Mouse (Mus musculus): ENCODE results near the gene Ftl1. TPM values are rescaled to one million over a fixed set of nuclear protein-coding genes. Genes with fewer than 3 reads are reported as not detected.

Ftl1 gene
- polyA plus RNA-seq, 1 experiment from 2014 or later: 5,734 TPM

DNA sequence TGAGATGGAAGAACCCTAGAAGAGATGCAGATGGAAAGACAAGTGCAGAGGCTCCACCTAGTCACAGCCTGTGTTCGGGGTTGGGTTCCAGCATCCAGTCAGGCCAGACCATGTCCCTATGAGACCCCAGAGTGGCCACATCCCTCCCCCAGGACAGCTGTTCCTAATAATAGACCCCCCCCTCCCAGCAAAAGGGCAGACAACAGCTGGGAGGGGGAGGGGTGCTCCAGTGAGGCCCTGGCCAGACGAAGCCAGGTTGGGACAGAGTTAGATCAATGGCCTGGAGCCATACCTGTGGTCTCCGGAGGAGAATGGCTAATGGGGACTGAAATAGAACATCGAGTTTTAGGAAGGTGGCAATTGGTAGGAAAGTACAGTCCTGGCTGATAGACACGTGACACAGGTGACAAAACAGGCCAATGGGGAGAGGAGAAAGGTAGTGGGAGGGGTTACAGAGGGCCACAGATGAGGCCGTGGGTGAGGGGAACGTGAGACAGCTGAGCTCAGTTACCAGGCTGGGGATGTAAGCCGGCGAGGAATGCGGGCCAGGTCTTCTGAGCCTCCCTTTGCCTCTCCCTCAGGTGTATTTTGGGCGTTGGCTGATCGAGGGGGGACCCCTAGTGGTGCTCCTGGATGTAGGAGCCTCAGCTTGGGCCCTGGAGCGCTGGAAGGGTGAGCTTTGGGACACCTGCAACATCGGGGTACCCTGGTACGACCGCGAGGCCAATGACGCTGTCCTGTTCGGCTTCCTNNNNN, 22.0 kb downstream of the Ftl1 start, which contains the start of gene Ruvbl2:
TSS of gene Ruvbl2 (minus strand) at position 576 of the 756 bp plus-strand sequence.
- H3K27me3 ChIP-seq (replicated peaks; ENCODE audit: low read depth, poor library complexity, severe bottlenecking): no peaks in the 10 kb centered on the region
- 19% methylated on average over 19 of the region's 19 CpGs for WGBS
- DNase-seq (ENCODE audit: low spot score): peak; percentile 65
- H3K9me3 ChIP-seq: no peaks in the 10 kb centered on the region
- peaks cover 45% of the 10 kb centered on the region for H3K4me1 ChIP-seq
- H3K4me3 ChIP-seq: peak within 1 kb of the TSS; percentile 42
- peaks cover 33% of the 10 kb centered on the region for H3K36me3 ChIP-seq (replicated peaks)
- peak within 1 kb of the TSS; percentile 62 for H3K27ac ChIP-seq (replicated peaks)

DNA sequence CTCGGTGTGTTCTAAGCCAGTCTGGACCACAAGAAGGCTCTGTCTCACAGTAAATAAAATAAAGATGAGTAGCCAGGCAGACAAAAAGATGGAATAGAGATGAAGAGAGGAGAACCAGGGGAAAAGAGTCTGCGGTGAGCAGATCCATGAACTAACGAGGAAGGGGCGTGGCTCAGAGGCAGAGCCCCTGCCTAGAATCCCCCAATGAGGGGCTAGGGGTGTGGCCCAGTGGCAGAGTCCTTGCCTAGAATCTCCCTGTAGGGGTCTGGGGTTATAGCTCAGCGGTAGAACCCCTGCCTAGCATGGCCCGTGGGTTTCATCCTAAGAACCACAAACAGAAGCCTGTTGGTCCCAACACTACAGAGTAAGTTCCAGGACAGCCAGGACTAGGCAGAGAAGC, 22.6 kb downstream of the Ftl1 start:
- DNase-seq (ENCODE audit: low spot score): peak; percentile 53
- Histone ChIP-seq H3K27me3 (replicated peaks; ENCODE audit: low read depth, poor library complexity, severe bottlenecking) (no peaks in the 10 kb centered on the region), H3K9me3 (no peaks in the 10 kb centered on the region), H3K4me1 (peaks cover 49% of the 10 kb centered on the region), H3K27ac (replicated peaks) (peak overlapping the region; percentile 62; the same call in 1 of the 2 replicates), H3K36me3 (replicated peaks) (peaks cover 36% of the 10 kb centered on the region), H3K4me3 (peak overlapping the region; percentile 42)
- WGBS: 25% methylated on average over 6 of the region's 6 CpGs

DNA sequence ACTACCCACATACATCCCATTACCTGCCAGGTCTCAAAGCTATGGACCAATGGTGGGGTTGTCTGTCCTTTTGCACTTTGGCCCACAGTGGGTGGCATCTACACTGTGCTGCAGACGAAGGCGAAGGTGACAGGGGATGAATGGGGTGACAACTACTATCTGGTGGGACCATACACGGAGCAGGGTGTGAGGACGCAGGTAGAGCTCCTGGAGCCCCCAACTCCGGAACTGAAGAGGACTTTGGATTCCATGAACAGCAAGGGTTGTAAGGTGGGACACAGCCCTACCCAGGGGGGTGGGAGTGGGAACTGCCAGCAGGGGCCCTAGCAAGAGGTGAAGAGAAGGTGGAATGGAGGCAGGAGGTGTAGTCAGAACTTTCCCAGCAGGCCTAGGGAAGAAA, 23.2 kb downstream of the Ftl1 start:
- Histone ChIP-seq H3K36me3 (replicated peaks) (peaks cover 38% of the 10 kb centered on the region), H3K9me3 (no peaks in the 10 kb centered on the region), H3K27me3 (replicated peaks; ENCODE audit: low read depth, poor library complexity, severe bottlenecking) (no peaks in the 10 kb centered on the region), H3K4me1 (peaks cover 49% of the 10 kb centered on the region), H3K27ac (replicated peaks) (no peak overlapping the region), H3K4me3 (0 out of 2 replicates have a peak overlapping the region, but pooled peaks have one; percentile 93)
- DNase-seq (ENCODE audit: low spot score): no peak
- 93% methylated on average over 5 of the region's 5 CpGs for WGBS

DNA sequence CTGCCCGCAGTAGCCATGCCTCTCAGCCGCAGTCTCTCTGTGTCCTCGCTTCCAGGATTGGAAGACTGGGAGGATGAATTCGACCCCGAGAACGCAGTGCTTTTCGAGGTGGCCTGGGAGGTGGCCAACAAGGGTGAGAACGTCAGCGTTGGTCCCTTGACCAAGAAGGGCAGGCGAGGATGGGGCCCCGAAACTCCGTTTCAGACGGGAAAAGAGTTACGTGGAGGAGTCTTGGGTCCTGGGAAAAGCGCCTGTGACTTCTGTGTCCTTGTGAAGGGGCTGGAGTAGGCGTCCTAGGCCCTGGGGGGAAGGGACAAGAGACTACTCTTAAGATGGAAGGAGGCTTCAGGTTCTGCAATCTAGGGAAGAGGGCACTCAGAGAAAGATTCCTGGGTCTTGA, 24.6 kb downstream of the Ftl1 start:
- H3K9me3 ChIP-seq: no peaks in the 10 kb centered on the region
- H3K27ac ChIP-seq (replicated peaks): peak overlapping the region; percentile 92
- no peak for DNase-seq (ENCODE audit: low spot score)
- H3K4me3 ChIP-seq: peak overlapping the region; percentile 93
- H3K4me1 ChIP-seq: peaks cover 49% of the 10 kb centered on the region
- H3K36me3 ChIP-seq (replicated peaks): peaks cover 38% of the 10 kb centered on the region
- H3K27me3 ChIP-seq (replicated peaks; ENCODE audit: low read depth, poor library complexity, severe bottlenecking): no peaks in the 10 kb centered on the region
- WGBS: 4% methylated on average over 16 of the region's 16 CpGs

DNA sequence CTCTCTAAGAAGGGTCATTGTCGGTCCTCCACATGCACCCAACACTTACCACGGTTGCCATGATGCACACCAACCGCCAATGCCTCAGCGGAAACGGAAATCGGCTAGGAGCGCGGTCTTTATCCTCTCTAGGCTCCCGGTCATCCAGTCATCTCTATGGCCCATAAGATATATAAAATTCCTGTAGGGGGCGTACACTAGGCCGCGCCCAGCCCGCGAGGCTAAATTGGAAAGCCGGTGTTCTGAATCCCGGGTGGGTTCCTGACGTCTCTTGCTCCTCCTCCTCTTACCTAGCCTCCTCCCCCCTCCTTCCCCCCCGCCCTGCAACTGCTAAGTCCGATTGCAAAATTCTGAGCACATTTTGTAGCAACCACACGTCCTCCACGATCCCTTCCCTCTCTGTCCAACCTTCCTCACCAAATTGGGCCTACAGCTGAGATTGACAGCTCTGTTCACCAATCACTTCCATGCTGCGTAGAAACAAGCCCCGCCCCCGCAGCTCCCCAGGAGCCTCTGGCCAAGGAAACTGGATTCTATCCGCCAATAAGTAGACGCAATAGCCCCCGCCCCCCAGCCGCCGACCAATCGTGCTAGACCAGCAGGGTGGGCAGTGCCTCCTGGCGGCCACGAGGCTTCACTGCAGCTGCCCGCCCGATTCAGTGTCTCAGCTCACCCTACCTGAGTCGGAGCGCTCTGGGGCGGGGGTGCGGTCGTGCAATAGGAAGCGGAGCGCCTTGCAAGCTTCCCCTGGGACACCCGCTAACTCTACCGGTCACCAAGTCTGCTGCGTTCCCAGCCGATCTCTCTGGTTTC, 25.3 kb downstream of the Ftl1 start, which contains the start of gene Gys1:
TSS of gene Gys1 (plus strand) at position 642 of the 813 bp plus-strand sequence.
- Histone ChIP-seq H3K4me3 (peak within 1 kb of the TSS; percentile 93), H3K27ac (replicated peaks) (peak within 1 kb of the TSS; percentile 92), H3K27me3 (replicated peaks; ENCODE audit: low read depth, poor library complexity, severe bottlenecking) (no peaks in the 10 kb centered on the region), H3K36me3 (replicated peaks) (peaks cover 38% of the 10 kb centered on the region), H3K9me3 (no peaks in the 10 kb centered on the region), H3K4me1 (peaks cover 49% of the 10 kb centered on the region)
- DNase-seq (ENCODE audit: low spot score): peak; percentile 100
- WGBS: under 1% methylated on average over 45 of the region's 45 CpGs

DNA sequence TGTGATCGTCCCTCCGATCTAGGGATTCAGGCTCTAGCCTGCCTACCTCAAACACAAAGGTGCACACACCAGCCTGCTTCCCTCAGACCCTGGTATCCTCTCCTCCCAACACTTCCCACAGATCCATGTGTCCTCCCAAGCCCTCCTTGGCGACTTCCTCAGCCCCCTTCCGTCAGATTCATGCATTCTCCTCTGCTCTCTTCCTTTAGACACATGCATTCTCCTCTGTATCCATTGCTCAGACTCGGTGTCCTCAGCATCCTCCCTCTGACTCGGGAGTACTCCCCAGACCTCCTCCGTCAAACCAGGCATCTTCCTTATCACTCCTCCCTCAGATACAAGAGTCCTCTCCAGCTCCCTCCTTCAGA, 25.9 kb downstream of the Ftl1 start:
- Histone ChIP-seq H3K4me1 (peaks cover 49% of the 10 kb centered on the region), H3K36me3 (replicated peaks) (peaks cover 41% of the 10 kb centered on the region), H3K9me3 (no peaks in the 10 kb centered on the region), H3K27ac (replicated peaks) (peak overlapping the region; percentile 92), H3K27me3 (replicated peaks; ENCODE audit: low read depth, poor library complexity, severe bottlenecking) (no peaks in the 10 kb centered on the region), H3K4me3 (peak overlapping the region; percentile 93)
- 1% methylated on average over 7 of the region's 7 CpGs for WGBS
- no peak for DNase-seq (ENCODE audit: low spot score)

DNA sequence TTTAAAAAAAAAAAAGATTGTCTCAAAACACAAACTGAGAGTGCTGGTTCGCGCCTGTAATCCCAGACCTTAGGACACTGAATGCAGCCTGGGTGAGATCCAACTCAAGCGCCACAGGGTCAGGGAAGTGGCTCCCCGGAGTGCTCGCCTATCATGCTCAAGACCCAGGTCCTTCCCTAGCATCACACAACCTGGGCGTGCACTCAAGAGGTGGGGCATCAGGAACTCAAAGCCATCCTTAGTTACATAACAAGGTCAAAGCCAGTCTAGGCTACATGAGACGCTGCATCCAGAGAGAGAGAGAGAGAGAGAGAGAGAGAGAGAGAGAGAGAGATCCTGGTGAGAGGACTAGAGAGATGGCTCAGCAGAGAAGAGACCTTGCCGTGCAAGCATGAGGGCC, 33.1 kb downstream of the Ftl1 start:
- H3K4me1 ChIP-seq: no peaks in the 10 kb centered on the region
- H3K27me3 ChIP-seq (replicated peaks; ENCODE audit: low read depth, poor library complexity, severe bottlenecking): peaks cover 10% of the 10 kb centered on the region
- H3K9me3 ChIP-seq: no peaks in the 10 kb centered on the region
- no peak overlapping the region for H3K4me3 ChIP-seq
- no peak overlapping the region for H3K27ac ChIP-seq (replicated peaks)
- WGBS: 93% methylated on average over 8 of the region's 8 CpGs
- H3K36me3 ChIP-seq (replicated peaks): peaks cover 100% of the 10 kb centered on the region
- no peak for DNase-seq (ENCODE audit: low spot score)

DNA sequence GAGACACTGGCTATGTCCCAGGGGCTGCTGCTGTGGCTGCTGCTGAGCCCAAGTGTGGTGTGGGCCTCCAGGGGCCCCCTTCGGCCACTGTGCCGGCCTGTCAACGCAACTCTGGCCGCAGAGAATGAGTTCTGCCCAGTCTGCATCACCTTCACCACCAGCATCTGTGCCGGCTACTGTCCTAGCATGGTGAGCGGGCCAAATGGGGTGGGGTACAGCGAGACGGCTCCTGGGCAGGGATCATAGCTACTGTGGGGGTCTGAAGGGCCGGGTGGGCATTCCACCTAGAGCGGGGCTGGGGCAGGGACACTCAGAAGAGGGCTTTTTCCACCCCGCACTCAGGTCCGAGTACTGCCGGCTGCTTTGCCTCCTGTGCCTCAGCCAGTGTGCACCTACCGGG, 38.5 kb downstream of the Ftl1 start:
- H3K36me3 ChIP-seq (replicated peaks): peaks cover 61% of the 10 kb centered on the region
- no peak overlapping the region for H3K4me3 ChIP-seq
- H3K27ac ChIP-seq (replicated peaks): no peak overlapping the region
- peaks cover 26% of the 10 kb centered on the region for H3K4me1 ChIP-seq
- DNase-seq (ENCODE audit: low spot score): no peak
- H3K27me3 ChIP-seq (replicated peaks; ENCODE audit: low read depth, poor library complexity, severe bottlenecking): peaks cover 64% of the 10 kb centered on the region
- no peaks in the 10 kb centered on the region for H3K9me3 ChIP-seq
- WGBS: 91% methylated on average over 14 of the region's 14 CpGs

DNA sequence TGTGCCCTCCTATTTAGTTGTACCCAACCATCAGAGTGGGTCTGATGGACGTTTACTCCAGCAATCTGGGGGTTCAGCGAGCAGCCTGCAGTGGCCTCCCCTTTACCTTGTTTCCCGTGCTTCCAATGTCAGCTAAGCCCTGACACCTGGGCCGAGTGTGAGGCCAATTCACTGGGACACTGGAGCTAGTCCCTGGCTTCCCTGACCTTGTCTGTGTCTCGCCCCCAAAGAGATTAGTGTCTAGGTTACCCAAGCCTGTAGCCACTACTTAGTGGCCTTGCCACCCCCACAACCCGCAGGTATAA, 39.1 kb downstream of the Ftl1 start, which contains the start of gene Lhb:
TSS of gene Lhb (plus strand) at position 206 of the 305 bp plus-strand sequence.
- Histone ChIP-seq H3K27me3 (replicated peaks; ENCODE audit: low read depth, poor library complexity, severe bottlenecking) (peaks cover 70% of the 10 kb centered on the region), H3K36me3 (replicated peaks) (peaks cover 55% of the 10 kb centered on the region), H3K9me3 (no peaks in the 10 kb centered on the region), H3K4me3 (peak within 1 kb of the TSS; percentile 22; the same call in 1 of the 2 replicates), H3K4me1 (peaks cover 30% of the 10 kb centered on the region), H3K27ac (replicated peaks) (no peak within 1 kb of the TSS)
- 58% methylated on average over 6 of the region's 6 CpGs for WGBS
- DNase-seq (ENCODE audit: low spot score): no peak

DNA sequence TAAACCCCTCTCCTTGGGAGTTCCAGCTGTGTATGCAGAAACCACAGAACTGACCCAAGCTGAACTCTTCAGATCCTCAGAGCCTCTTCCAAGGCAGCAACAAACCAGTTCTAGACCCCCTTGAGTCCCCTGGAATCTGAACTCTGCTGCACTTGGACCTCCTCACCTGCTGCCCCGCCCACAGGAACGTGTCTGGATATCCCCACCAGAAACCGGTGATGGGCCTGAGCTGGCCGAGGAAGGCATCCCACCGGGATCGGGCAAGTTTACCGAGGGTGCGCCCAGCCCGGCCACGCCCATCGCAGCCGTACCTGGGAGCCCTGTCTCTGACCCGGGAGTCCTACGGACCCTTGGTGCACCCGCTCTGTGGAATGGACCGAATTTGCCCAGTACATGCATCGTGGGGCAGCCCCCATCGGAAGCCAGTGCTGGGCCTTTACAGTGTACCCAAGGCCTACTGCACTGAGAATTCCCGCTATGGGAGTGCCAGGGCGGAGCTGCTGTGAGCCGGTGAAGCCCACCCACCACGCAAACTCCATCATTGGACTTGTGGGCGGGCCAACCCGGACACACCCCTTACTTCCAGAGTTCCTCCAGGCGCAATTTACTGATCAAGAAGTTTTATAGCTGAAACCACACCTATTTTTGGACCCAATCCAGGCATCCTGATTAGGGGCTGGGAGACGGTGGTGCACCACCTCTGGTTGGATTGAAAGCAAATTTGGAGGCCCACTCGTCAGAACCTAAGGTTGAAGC, 39.6 kb downstream of the Ftl1 start:
- peak; percentile 49 for DNase-seq (ENCODE audit: low spot score)
- H3K27ac ChIP-seq (replicated peaks): no peak overlapping the region
- WGBS: 14% methylated on average over 27 of the region's 27 CpGs
- peak overlapping the region; percentile 22; the same call in 1 of the 2 replicates for H3K4me3 ChIP-seq
- H3K36me3 ChIP-seq (replicated peaks): peaks cover 50% of the 10 kb centered on the region
- H3K4me1 ChIP-seq: peaks cover 34% of the 10 kb centered on the region
- H3K9me3 ChIP-seq: no peaks in the 10 kb centered on the region
- H3K27me3 ChIP-seq (replicated peaks; ENCODE audit: low read depth, poor library complexity, severe bottlenecking): peaks cover 75% of the 10 kb centered on the region

DNA sequence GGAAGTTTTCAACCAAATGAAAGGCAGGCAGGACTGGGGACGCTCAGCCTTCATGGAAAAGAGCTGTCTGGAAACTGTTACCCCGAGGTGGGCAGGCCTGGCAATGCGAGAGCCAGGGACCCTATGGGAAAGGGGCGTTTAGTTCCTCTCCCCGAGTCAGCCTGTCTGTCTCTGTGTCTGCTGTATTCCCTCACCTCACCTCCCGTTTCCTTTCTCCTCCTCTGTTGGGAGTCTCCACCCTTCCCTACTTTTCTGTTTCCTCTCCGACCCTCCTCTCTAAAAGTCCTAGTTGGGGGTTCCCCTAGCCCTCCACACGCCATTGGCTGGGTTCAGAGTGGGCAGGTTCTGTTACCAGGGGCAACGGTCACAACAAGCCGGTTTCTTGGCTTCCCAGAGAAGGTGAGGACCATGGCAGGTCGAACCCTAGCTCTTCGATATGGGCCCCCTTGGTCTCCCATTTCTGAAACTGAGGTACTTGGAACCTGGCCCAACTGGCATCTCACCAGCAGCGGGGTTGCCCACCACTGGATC, 41.7 kb downstream of the Ftl1 start:
- peak; percentile 51 for DNase-seq (ENCODE audit: low spot score)
- H3K36me3 ChIP-seq (replicated peaks): peaks cover 30% of the 10 kb centered on the region
- peaks cover 96% of the 10 kb centered on the region for H3K27me3 ChIP-seq (replicated peaks; ENCODE audit: low read depth, poor library complexity, severe bottlenecking)
- 14% methylated on average over 13 of the region's 13 CpGs for WGBS
- H3K4me1 ChIP-seq: peaks cover 53% of the 10 kb centered on the region
- peak overlapping the region; percentile 34 for H3K4me3 ChIP-seq
- no peak overlapping the region for H3K27ac ChIP-seq (replicated peaks)
- H3K9me3 ChIP-seq: no peaks in the 10 kb centered on the region

DNA sequence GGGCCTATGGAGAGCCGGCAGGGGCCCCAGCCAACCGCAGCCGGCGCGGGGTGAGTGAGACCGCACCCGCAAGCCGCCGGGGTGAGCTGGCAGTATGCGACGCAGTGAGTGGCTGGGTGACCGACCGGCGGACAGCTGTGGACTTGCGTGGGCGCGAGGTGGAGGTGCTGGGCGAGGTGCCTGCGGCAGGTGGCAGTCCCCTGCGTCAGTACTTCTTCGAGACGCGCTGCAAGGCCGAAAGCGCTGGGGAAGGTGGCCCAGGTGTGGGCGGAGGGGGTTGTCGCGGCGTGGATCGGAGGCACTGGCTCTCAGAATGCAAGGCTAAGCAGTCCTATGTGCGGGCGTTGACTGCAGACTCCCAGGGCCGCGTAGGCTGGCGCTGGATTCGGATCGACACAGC, 44.0 kb downstream of the Ftl1 start:
- no peaks in the 10 kb centered on the region for H3K9me3 ChIP-seq
- no peak for DNase-seq (ENCODE audit: low spot score)
- peaks cover 52% of the 10 kb centered on the region for H3K4me1 ChIP-seq
- peak overlapping the region; percentile 4; the same call in 1 of the 2 replicates for H3K27ac ChIP-seq (replicated peaks)
- peaks cover 6% of the 10 kb centered on the region for H3K36me3 ChIP-seq (replicated peaks)
- H3K4me3 ChIP-seq: peak overlapping the region; percentile 40
- 13% methylated on average over 37 of the region's 37 CpGs for WGBS
- H3K27me3 ChIP-seq (replicated peaks; ENCODE audit: low read depth, poor library complexity, severe bottlenecking): peaks cover 100% of the 10 kb centered on the region

Measured in embryonic facial prominence, embryonic 10.5 days (tissue).